Mouse (Mus musculus) hindbrain, embryonic 14.5 days (tissue): ENCODE results near the gene Robo1. TPM values are rescaled to one million over a fixed set of nuclear protein-coding genes. Genes with fewer than 3 reads are reported as not detected.

Experiments
- ATAC-seq: fragments of 200-750 bp; cut with Nextera tagmentation; 2 replicates; pipeline ENCODE4 v1.8.0; 2017; ENCODE audit warnings: moderate number of reproducible peaks, mild to moderate bottlenecking, moderate TSS enrichment, moderate library complexity; ENCODE audit not compliant: low FRiP score
- DNase-seq: peaks from one replicate; pipeline ENCODE4 v3.0.0-alpha.2; 2015; ENCODE audit warnings: low spot score
- H3K27ac ChIP-seq: fragments of 300-500 bp; sonication (generic); 2 replicates; pipeline ENCODE4 v1.5.1; 2014; ENCODE audit warnings: mild to moderate bottlenecking, moderate library complexity
- H3K27me3 ChIP-seq: fragments of 300-500 bp; sonication (generic); 2 replicates; pipeline ENCODE4 v1.6.1; 2014; ENCODE audit warnings: mild to moderate bottlenecking, low read length, mixed read lengths; ENCODE audit not compliant: control insufficient read depth, insufficient read depth
- H3K36me3 ChIP-seq: fragments of 300-500 bp; sonication (generic); replicated peaks from 2 replicates; pipeline ENCODE4 v1.6.1; 2014; ENCODE audit not compliant: control insufficient read depth, insufficient read depth
- H3K4me1 ChIP-seq: fragments of 300-500 bp; sonication (generic); replicated peaks from 2 replicates; pipeline ENCODE4 v1.6.1; 2014; ENCODE audit warnings: antibody characterized with exemption, low read length, mixed read lengths; ENCODE audit not compliant: control insufficient read depth, insufficient read depth
- H3K4me2 ChIP-seq: fragments of 300-500 bp; sonication (generic); replicated peaks from 2 replicates; pipeline ENCODE4 v1.6.1; 2014; ENCODE audit warnings: mild to moderate bottlenecking, moderate library complexity
- H3K4me3 ChIP-seq: fragments of 300-500 bp; sonication (generic); replicated peaks from 2 replicates; pipeline ENCODE4 v1.5.1; 2014; ENCODE audit warnings: mild to moderate bottlenecking, low read length
- H3K9ac ChIP-seq: fragments of 300-500 bp; sonication (generic); 2 replicates; pipeline ENCODE4 v1.6.1; 2014
- H3K9me3 ChIP-seq: fragments of 300-500 bp; sonication (generic); 2 replicates; pipeline ENCODE4 v1.6.1; 2016; ENCODE audit warnings: low read length; ENCODE audit not compliant: control insufficient read depth
- WGBS: fragments of 180-500 bp; shearing (Covaris S2); extraction: QIAGEN DNeasy Blood & Tissue Kit; methylation state at CpG from one replicate; pipeline ENCODE4 v1.1.7; 2014; 5-methylcytosine and 5-hydroxymethylcytosine counted together
- polyA plus RNA-seq: library from polyadenylated mRNA; unstranded; fragments of >200 nt; fragmentation: Nextera tagmentation; extraction: Ambion mirVana; gene quantifications from 2 replicates; pipeline ENCODE4 v1.2.1, GENCODE M21; 2014

Robo1 gene
- polyA plus RNA-seq, 1 experiment from 2014 or later: 47.5 TPM

GRCm38 (mm10) chr16:72963782-72964181 lies 655.7 kb downstream of the Robo1 start:
- Histone ChIP-seq H3K9ac (no peak overlapping the region), H3K9me3 (no peaks in the 10 kb centered on the region), H3K36me3 (peaks cover 6% of the 10 kb centered on the region), H3K4me3 (no peak overlapping the region), H3K27ac (no peak overlapping the region), H3K27me3 (no peaks in the 10 kb centered on the region), H3K4me1 (0 out of 2 replicates have a peak, but pooled peaks cover 5% of the 10 kb centered on the region), H3K4me2 (no peak overlapping the region)
- ATAC-seq (no peak), DNase-seq (no peak)
- 97% methylated on average over 3 of the region's 3 CpGs for WGBS

- Histone ChIP-seq H3K9ac (no peak overlapping the region), H3K27me3 (no peaks in the 10 kb centered on the region), H3K27ac (no peak overlapping the region), H3K4me3 (no peak overlapping the region), H3K36me3 (no peaks in the 10 kb centered on the region), H3K4me2 (no peak overlapping the region), H3K4me1 (no peaks in the 10 kb centered on the region), H3K9me3 (no peaks in the 10 kb centered on the region)
- 79% methylated on average over 7 of the region's 7 CpGs for WGBS
- DNase-seq (no peak), ATAC-seq (no peak)
Measured at GRCm38 (mm10) chr16:72967509-72967908, 659.4 kb downstream of the Robo1 start.

GRCm38 (mm10) chr16:72969990-72970389 lies 661.9 kb downstream of the Robo1 start:
- H3K27me3 ChIP-seq: no peaks in the 10 kb centered on the region
- DNase-seq (no peak), ATAC-seq (no peak)
- H3K36me3 ChIP-seq: no peaks in the 10 kb centered on the region
- no peak overlapping the region for H3K9ac ChIP-seq
- no peak overlapping the region for H3K4me3 ChIP-seq
- WGBS: 70% methylated on average over 7 of the region's 7 CpGs
- no peaks in the 10 kb centered on the region for H3K9me3 ChIP-seq
- H3K27ac ChIP-seq: 0 out of 2 replicates have a peak overlapping the region, but pooled peaks have one; percentile 23
- no peak overlapping the region for H3K4me2 ChIP-seq
- H3K4me1 ChIP-seq: no peaks in the 10 kb centered on the region

- Histone ChIP-seq H3K9me3 (no peaks in the 10 kb centered on the region), H3K4me1 (peaks cover 13% of the 10 kb centered on the region; the same call in 1 of the 2 replicates), H3K27me3 (no peaks in the 10 kb centered on the region), H3K36me3 (no peaks in the 10 kb centered on the region), H3K27ac (no peak overlapping the region), H3K9ac (no peak overlapping the region), H3K4me3 (no peak overlapping the region), H3K4me2 (no peak overlapping the region)
- 88% methylated on average over 6 of the region's 6 CpGs for WGBS
- DNase-seq: no peak
- ATAC-seq: no peak
Measured at GRCm38 (mm10) chr16:72973685-72974084, 665.6 kb downstream of the Robo1 start.

- 91% methylated on average over 4 of the region's 4 CpGs for WGBS
- ATAC-seq: no peak
- no peak overlapping the region for H3K4me3 ChIP-seq
- DNase-seq: no peak
- no peaks in the 10 kb centered on the region for H3K9me3 ChIP-seq
- no peak overlapping the region for H3K27ac ChIP-seq
- no peak overlapping the region for H3K4me2 ChIP-seq
- peaks cover 13% of the 10 kb centered on the region; the same call in 1 of the 2 replicates for H3K4me1 ChIP-seq
- no peak overlapping the region for H3K9ac ChIP-seq
- no peaks in the 10 kb centered on the region for H3K36me3 ChIP-seq
- H3K27me3 ChIP-seq: no peaks in the 10 kb centered on the region
Measured at GRCm38 (mm10) chr16:72974681-72975080, 666.6 kb downstream of the Robo1 start.

GRCm38 (mm10) chr16:72976849-72977576 lies 668.9 kb downstream of the Robo1 start:
- no peaks in the 10 kb centered on the region for H3K9me3 ChIP-seq
- peak; percentile 51 for ATAC-seq
- H3K27ac ChIP-seq: no peak overlapping the region
- no peak for DNase-seq
- no peaks in the 10 kb centered on the region for H3K36me3 ChIP-seq
- no peaks in the 10 kb centered on the region for H3K27me3 ChIP-seq
- H3K4me3 ChIP-seq: no peak overlapping the region
- WGBS: 40% methylated on average over 19 of the region's 19 CpGs
- H3K4me2 ChIP-seq: peak overlapping the region; percentile 41
- H3K4me1 ChIP-seq: peaks cover 13% of the 10 kb centered on the region; the same call in 1 of the 2 replicates
- peak overlapping the region; percentile 28; the same call in 1 of the 2 replicates for H3K9ac ChIP-seq

- no peak overlapping the region for H3K4me3 ChIP-seq
- WGBS: 29% methylated on average over 8 of the region's 8 CpGs
- H3K9me3 ChIP-seq: no peaks in the 10 kb centered on the region
- ATAC-seq: peak; percentile 57; the same call in 1 of the 2 replicates
- no peak overlapping the region for H3K4me2 ChIP-seq
- no peaks in the 10 kb centered on the region for H3K36me3 ChIP-seq
- no peaks in the 10 kb centered on the region for H3K27me3 ChIP-seq
- H3K27ac ChIP-seq: no peak overlapping the region
- H3K9ac ChIP-seq: no peak overlapping the region
- peak; percentile 93 for DNase-seq
- peaks cover 13% of the 10 kb centered on the region; the same call in 1 of the 2 replicates for H3K4me1 ChIP-seq
Measured at GRCm38 (mm10) chr16:72979407-72980219, 671.5 kb downstream of the Robo1 start.

GRCm38 (mm10) chr16:72990376-72991167 lies 682.5 kb downstream of the Robo1 start:
- WGBS: 86% methylated on average over 21 of the region's 21 CpGs
- DNase-seq (no peak), ATAC-seq (peak; percentile 21; the same call in 1 of the 2 replicates)
- Histone ChIP-seq H3K4me3 (no peak overlapping the region), H3K27me3 (no peaks in the 10 kb centered on the region), H3K36me3 (no peaks in the 10 kb centered on the region), H3K4me1 (no peaks in the 10 kb centered on the region; the same call in 1 of the 2 replicates), H3K27ac (no peak overlapping the region), H3K4me2 (no peak overlapping the region), H3K9ac (no peak overlapping the region), H3K9me3 (no peaks in the 10 kb centered on the region)
